Mouse (Mus musculus) adrenal gland, adult 2 months (tissue): Measurements from ENCODE around the gene 4833423E24Rik. TPM values are rescaled to one million over a fixed set of nuclear protein-coding genes. Genes with fewer than 3 reads are reported as not detected.

ENCODE experiments used
- DNase-seq: peaks from one replicate; pipeline ENCODE4 v3.0.0; 2021
- long read RNA-seq: library from polyadenylated mRNA; stranded (forward); transcript quantifications from one replicate; pipeline ENCODE4 v2.0.0, GENCODE M21; 2021
- polyA plus RNA-seq: library from polyadenylated mRNA; depleted of rRNA; stranded (reverse); fragments of >200 nt; gene quantifications from 2 replicates; pipeline ENCODE4 v1.2.3, GENCODE M21; 2012; rRNA removed
- total RNA-seq, 2 experiments: library from RNA; stranded (reverse); gene quantifications; 2 replicates each; pipeline ENCODE4 v1.2.3; 2021

The 4833423E24Rik gene
- total RNA-seq = under 1 TPM; 0.38 to 0.49 TPM
- polyA plus RNA-seq = not detected in 2 replicates
- long read RNA-seq = 0 reads

GRCm38 (mm10) chr2:85518879-85519278 is at the start of gene 4833423E24Rik:
TSS of gene 4833423E24Rik (minus strand) at chr2:85519024.
- DNase-seq = no peak

GRCm38 (mm10) chr2:85561187-85561586 is 42.4 kb upstream of the 4833423E24Rik start:
- peak; percentile 46 for DNase-seq

DNA sequence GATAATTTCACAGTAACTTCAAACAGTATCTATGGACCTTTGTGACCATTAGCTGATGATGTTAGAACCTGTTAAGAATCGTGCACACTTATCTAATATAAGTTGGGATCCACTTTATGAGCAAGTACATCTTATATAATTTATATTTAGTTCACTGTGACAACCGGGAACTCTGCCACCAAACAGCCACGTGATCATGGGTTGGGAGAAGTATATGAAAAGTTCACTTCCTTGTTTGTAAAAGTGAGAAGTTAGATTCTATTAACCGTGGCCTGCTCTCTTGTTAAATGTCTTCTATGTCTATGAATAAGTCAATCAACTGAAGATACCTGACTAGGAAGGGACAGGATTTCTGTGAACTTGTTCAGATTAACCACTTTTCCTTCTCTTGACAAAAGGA is 41.4 kb upstream of the 4833423E24Rik start:
- peak; percentile 7 for DNase-seq

DNA sequence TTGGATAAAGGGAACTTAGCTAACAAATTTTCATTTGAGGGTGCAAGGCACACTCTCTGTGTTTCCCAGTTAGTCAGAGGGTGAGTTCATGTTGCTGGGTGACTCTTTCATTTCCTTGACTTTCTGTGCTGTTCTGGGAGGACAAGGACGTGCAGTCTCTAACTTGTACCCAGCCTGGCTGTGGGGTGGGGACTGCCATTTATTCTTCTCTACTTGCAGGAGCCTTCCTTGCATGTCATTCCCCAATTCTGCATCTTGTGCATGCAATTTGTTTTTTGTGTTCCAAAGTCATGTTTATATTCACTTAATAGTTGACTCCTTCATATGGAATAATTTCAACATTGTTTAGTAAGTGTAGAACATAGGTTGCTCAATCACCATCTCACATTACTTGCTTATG is 36.0 kb upstream of the 4833423E24Rik start:
- peak; percentile 67 for DNase-seq

DNA sequence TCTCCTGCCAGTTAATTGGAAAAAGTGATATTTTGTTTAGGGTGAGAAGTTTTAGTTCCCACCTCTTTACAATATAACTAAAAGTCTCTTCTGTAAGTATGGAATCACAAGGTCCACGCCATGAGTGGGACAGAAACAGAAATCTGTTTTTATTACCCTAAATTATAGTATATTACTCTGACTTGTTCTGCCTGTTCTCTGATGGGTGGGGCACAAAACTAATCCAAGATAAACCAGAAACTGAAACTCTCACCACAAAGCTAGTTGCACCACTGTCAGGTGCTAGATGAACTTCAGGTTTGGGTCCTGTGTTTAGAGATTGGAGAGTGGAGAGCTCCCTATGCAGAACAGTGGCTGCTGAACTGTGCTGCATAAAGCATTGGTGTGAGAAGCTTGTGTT is 15.1 kb upstream of the 4833423E24Rik start:
- DNase-seq = no peak

DNA sequence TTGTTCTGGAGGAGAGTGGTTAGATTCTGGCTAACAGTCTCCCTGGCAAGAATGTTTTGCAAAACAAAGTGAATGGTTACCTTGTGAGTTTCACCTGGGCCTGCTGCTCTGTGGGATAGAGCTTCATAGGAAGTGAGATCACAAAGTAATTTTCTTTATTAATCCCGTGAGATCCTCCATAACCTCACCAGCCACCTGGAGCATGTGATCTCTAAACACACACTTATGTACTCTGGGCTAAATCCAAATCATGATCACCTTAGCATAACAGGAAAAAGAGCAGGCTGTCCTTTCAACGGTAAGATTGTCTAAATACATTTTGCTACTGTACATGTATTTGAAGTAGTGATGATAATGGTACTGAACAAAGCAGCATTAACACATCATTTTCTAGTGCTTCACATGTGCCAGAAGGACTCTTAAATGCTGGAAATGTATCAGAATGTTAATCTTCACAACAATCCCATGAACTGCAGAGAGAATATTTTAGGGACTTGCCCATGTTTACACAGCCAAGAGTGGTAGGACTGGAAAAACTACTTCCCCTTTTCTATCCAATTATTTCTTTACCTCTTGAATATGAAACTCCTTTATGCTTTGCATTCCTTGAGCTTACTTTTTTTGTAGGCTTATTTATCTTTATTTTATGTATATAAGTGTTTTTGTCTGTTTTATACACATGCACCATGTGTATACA is 13.4 kb upstream of the 4833423E24Rik start:
- DNase-seq = no peak

DNA sequence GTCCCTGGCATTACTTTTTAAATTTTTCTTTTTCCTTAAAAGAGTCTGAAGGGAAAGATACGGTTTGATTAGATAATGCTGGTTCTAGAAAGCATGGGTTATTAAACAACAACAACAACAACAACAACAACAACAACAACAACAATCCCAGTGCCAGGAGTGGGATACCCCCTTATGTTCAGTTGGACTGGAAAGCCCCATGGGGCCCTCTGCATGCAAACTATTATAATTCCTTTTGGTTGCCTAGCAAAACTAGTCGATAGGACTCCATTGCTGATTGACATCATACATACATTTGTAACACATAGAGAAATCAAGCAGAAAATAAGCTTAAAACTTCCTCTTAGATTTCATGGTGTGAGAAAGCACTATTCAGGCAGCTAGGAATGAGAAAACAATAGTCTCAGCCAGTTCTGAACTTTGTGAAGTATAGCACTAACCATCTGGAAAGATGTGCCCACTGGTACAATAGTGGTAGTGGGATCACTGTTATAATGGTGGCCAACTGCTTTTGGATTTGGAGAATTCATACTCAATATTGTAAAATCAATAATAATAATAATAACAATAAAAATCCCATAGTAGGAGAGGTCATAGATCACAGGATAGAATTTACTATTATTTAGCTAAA is 4.2 kb upstream of the 4833423E24Rik start:
- DNase-seq = no peak

GRCm38 (mm10) chr2:85518292-85518691 is 532 bp downstream of the 4833423E24Rik start:
- no peak for DNase-seq

DNA sequence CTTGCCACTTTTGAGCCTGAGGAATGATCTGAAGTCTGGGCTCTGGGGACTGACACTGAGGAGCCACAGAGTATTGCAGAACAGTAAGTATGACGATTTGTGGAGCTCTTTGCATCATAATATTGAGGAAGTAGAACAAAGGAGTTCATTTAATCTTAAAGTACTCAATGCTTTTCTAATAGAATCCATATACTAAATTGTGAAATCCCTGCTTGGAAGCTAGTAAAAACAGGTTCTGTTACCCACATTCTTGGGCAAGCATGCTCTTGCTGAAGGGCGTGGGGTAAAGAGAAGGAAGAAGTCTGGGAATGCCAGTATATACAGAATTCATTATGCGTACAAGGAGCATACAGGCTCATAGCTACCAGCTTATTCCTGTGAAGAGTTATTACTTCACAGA is 8.4 kb downstream of the 4833423E24Rik start:
- no peak for DNase-seq

DNA sequence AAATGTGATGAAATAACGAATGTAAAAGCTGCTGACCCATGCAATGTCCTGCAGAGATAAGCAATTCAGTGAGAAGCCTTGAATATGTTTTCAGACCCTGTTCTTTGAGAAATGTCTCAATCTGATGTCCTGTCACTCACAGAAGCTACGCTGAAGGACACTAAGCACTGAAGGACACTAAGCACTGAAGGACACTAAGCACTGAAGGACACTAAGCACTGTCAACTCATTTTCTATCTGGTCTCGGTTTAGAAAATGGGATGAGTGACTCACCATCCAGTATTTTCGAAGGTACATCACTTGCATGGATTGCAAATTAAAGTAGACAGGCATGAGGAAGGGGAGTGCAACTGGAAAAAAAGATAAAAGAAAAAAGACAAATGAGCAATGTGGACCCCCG is 28.4 kb downstream of the 4833423E24Rik start:
- peak; percentile 53 for DNase-seq

GRCm38 (mm10) chr2:85466801-85467325 is 52.0 kb downstream of the 4833423E24Rik start:
- DNase-seq = peak; percentile 51

- no peak for DNase-seq
Observed at GRCm38 (mm10) chr2:85443539-85443938, 75.3 kb downstream of the 4833423E24Rik start, which contains the start of gene Olfr995. TSS of gene Olfr995 (minus strand) at chr2:85443639.

- no peak for DNase-seq
Observed at GRCm38 (mm10) chr2:85442546-85442945, 76.3 kb downstream of the 4833423E24Rik start.

- DNase-seq = no peak
Observed at GRCm38 (mm10) chr2:85436351-85436750, 82.5 kb downstream of the 4833423E24Rik start, which contains the start of gene Olfr994. TSS of gene Olfr994 (minus strand) at chr2:85436451.

Other genes with a start within 250 kb of the 4833423E24Rik start
- gene Olfr987, start 179.7 kb downstream of the 4833423E24Rik start, total RNA-seq = not detected
- gene Olfr987, start 179.7 kb downstream of the 4833423E24Rik start, polyA plus RNA-seq = not detected in 2 replicates
- not detected for gene Olfr988, start 155.8 kb downstream of the 4833423E24Rik start, total RNA-seq
- not detected in 2 replicates for gene Olfr988, start 155.8 kb downstream of the 4833423E24Rik start, polyA plus RNA-seq
- gene Olfr992, start 109.6 kb downstream of the 4833423E24Rik start, total RNA-seq = not detected
- not detected in 2 replicates for gene Olfr992, start 109.6 kb downstream of the 4833423E24Rik start, polyA plus RNA-seq
- not detected for gene Olfr993, start 104.1 kb downstream of the 4833423E24Rik start, total RNA-seq
- not detected in 2 replicates for gene Olfr993, start 104.1 kb downstream of the 4833423E24Rik start, polyA plus RNA-seq
- gene Olfr994, start 82.6 kb downstream of the 4833423E24Rik start, total RNA-seq = not detected
- not detected in 2 replicates for gene Olfr994, start 82.6 kb downstream of the 4833423E24Rik start, polyA plus RNA-seq
- not detected for gene Olfr995, start 75.4 kb downstream of the 4833423E24Rik start, total RNA-seq
- gene Olfr995, start 75.4 kb downstream of the 4833423E24Rik start, polyA plus RNA-seq = not detected in 2 replicates
- gene Olfr996, start 60.2 kb upstream of the 4833423E24Rik start, total RNA-seq = not detected
- gene Olfr996, start 60.2 kb upstream of the 4833423E24Rik start, polyA plus RNA-seq = 0.13 and 0.16 TPM in 2 replicates
- gene Olfr998, start 69.9 kb upstream of the 4833423E24Rik start, total RNA-seq = not detected
- not detected in 2 replicates for gene Olfr998, start 69.9 kb upstream of the 4833423E24Rik start, polyA plus RNA-seq
- gene Olfr1000, start 92.9 kb upstream of the 4833423E24Rik start, total RNA-seq = not detected
- not detected in 2 replicates for gene Olfr1000, start 92.9 kb upstream of the 4833423E24Rik start, polyA plus RNA-seq
- not detected for gene Olfr1002, start 131.7 kb upstream of the 4833423E24Rik start, total RNA-seq
- not detected in 2 replicates for gene Olfr1002, start 131.7 kb upstream of the 4833423E24Rik start, polyA plus RNA-seq
- gene Olfr154, start 145.4 kb upstream of the 4833423E24Rik start, total RNA-seq = not detected
- gene Olfr154, start 145.4 kb upstream of the 4833423E24Rik start, polyA plus RNA-seq = not detected in 2 replicates
- gene Olfr1006, start 159.7 kb upstream of the 4833423E24Rik start, total RNA-seq = not detected
- not detected in 2 replicates for gene Olfr1006, start 159.7 kb upstream of the 4833423E24Rik start, polyA plus RNA-seq
- gene Olfr1008, start 170.4 kb upstream of the 4833423E24Rik start, total RNA-seq = not detected
- not detected in 2 replicates for gene Olfr1008, start 170.4 kb upstream of the 4833423E24Rik start, polyA plus RNA-seq
- under 1 TPM in 1 of 2 experiments, not detected in 1; 0.07 TPM for gene Olfr1009, start 196.4 kb upstream of the 4833423E24Rik start, total RNA-seq
- gene Olfr1009, start 196.4 kb upstream of the 4833423E24Rik start, polyA plus RNA-seq = not detected in 2 replicates
- not detected for gene Olfr1012, start 243.7 kb upstream of the 4833423E24Rik start, total RNA-seq
- not detected in 2 replicates for gene Olfr1012, start 243.7 kb upstream of the 4833423E24Rik start, polyA plus RNA-seq
- gene Olfr1013, start 248.1 kb upstream of the 4833423E24Rik start, total RNA-seq = under 1 TPM in 1 of 2 experiments, not detected in 1; 0.21 TPM
- not detected in 2 replicates for gene Olfr1013, start 248.1 kb upstream of the 4833423E24Rik start, polyA plus RNA-seq